Mouse (Mus musculus): ENCODE data around the gene Slc22a12. TPM values are rescaled to one million over a fixed set of nuclear protein-coding genes. Genes with fewer than 3 reads are reported as not detected.

Slc22a12 gene
- polyA plus RNA-seq, 1 experiment: 1.0 TPM

DNA sequence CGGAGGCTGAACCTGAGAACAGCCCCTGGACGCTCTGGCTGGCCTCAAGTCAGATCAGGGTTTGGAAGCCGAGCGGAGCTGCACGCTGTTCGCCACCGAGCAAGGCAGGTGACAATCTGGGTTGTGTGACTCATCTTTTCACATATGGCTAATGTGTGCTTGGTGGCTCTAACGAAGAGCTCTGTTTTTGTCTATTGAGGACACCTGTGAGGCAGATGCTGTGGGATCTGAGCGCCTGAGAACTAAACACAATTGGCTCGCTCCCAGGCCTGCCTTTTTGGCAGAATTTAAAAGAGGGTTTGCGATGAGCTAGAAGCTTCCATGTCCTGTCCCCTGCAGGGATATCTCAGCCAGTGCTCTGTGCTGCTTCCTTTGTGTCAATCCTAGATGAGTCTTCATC, 6.7 kb upstream of the Slc22a12 start:
- no peaks in the 10 kb centered on the region for H3K27me3 ChIP-seq (ENCODE audit: control insufficient read depth, insufficient read depth, low read length)
- H3K27ac ChIP-seq (ENCODE audit: insufficient read depth, low read length): no peak overlapping the region
- TF ChIP-seq POLR2A (IDR thresholded peaks at IDR 0.05; ENCODE audit: low read depth, low read length) (no peak), CTCF (IDR thresholded peaks at IDR 0.05; ENCODE audit: extremely low read depth, insufficient read depth, insufficient read length, insufficient replicate concordance) (no peak)

DNA sequence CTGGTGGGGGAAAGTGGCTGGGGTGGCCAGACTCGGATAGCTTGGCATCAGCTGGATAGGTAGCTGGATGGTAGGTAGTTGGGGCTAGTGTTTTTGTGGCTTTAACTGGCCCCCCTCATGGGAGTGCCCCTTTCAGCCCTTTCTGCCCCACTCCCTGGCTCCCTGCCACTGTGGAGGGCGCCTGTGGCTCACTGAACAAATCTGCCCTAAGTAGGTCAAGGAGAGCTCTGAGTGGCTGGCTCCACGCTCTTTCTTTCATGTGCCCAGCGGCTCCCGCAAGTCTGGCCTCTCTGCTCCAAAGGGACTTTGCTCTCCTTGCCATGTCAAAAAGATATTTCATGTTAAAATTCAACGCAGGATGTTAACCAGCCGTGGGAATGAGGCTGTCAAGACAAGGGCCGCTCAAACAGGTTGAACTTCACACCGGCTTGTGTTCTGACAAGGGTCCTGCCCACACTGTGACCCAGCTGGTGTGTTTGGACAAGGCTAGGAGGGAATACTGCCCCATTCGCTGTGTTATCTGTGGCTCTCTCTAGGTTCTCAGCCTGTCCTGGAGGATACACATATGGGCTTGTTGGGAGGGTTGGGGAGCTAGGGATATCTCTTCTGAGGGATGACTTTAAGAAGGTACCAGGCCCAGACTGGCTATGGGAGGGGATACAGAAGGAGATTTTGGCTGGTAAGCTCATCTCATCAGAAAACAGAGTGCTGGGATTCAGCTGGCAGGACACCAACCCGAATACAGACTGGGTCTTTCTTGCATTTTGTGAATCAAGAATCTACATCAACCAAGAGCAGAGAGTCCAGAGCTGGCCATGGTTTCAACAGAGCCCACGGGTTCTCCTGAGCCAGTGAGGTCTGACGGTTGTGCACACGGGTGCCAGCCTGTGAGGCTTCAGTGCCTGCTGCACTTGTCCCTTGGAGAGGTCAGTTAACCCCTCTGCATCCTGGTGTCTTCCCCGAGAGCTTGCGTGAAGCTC, 5.9 kb upstream of the Slc22a12 start:
- Histone ChIP-seq H3K4me3 (ENCODE audit: extremely low read depth, insufficient read depth, insufficient read length) (no peak overlapping the region), H3K27me3 (ENCODE audit: control insufficient read depth, insufficient read depth, low read length) (no peaks in the 10 kb centered on the region), H3K4me1 (ENCODE audit: control insufficient read depth, insufficient read depth, insufficient read length) (peaks cover 2% of the 10 kb centered on the region; the same call in 1 of the 2 replicates), H3K36me3 (ENCODE audit: control insufficient read depth, insufficient read depth, low read length) (no peaks in the 10 kb centered on the region), H3K27ac (ENCODE audit: insufficient read depth, low read length) (no peak overlapping the region)
- 90% methylated on average over 16 of the region's 16 CpGs for WGBS
- TF ChIP-seq POLR2A (IDR thresholded peaks at IDR 0.05; ENCODE audit: low read depth, low read length) (no peak), CTCF (IDR thresholded peaks at IDR 0.05; ENCODE audit: extremely low read depth, insufficient read depth, insufficient read length, insufficient replicate concordance) (no peak)
- DNase-seq (ENCODE audit: low read depth in 1 of 2, low spot score in 2 of 2): no peak

More for the DNA sequence above, 6.7 kb upstream of the Slc22a12 start:
- Histone ChIP-seq H3K4me3 (ENCODE audit: extremely low read depth, insufficient read depth, insufficient read length) (no peak overlapping the region), H3K4me1 (ENCODE audit: control insufficient read depth, insufficient read depth, insufficient read length) (peaks cover 2% of the 10 kb centered on the region; the same call in 1 of the 2 replicates), H3K36me3 (ENCODE audit: control insufficient read depth, insufficient read depth, low read length) (no peaks in the 10 kb centered on the region)
- WGBS: 92% methylated on average over 11 of the region's 11 CpGs
- no peak for DNase-seq (ENCODE audit: low read depth in 1 of 2, low spot score in 2 of 2)

DNA sequence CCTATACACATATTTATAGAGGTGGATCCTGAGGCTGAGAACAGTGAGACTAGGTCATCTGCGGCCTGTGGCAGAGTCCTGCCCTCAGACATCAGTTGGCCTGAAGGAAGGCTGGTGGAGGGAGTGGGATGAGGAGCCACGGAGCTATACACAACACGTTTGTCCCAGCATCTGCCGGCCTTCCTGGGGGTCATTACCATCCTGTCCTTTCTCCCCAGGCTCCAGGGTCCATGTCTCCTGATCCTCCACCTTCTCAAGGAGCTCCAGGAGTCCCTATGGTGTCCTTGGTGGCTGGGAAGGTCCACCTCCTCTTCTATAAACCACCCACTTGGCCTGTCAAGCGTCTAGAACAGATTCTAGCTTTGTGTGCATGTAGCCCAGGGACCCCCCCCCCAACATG, 5.0 kb upstream of the Slc22a12 start:
- H3K36me3 ChIP-seq (ENCODE audit: control insufficient read depth, insufficient read depth, low read length): no peaks in the 10 kb centered on the region
- H3K4me3 ChIP-seq (ENCODE audit: extremely low read depth, insufficient read depth, insufficient read length): no peak overlapping the region
- 86% methylated on average over 5 of the region's 5 CpGs for WGBS
- no peaks in the 10 kb centered on the region for H3K27me3 ChIP-seq (ENCODE audit: control insufficient read depth, insufficient read depth, low read length)
- H3K27ac ChIP-seq (ENCODE audit: insufficient read depth, low read length): no peak overlapping the region
- TF ChIP-seq CTCF (IDR thresholded peaks at IDR 0.05; ENCODE audit: extremely low read depth, insufficient read depth, insufficient read length, insufficient replicate concordance): no peak
- DNase-seq (ENCODE audit: low read depth in 1 of 2, low spot score in 2 of 2): no peak
- H3K4me1 ChIP-seq (ENCODE audit: control insufficient read depth, insufficient read depth, insufficient read length): peaks cover 5% of the 10 kb centered on the region; the same call in 1 of the 2 replicates

DNA sequence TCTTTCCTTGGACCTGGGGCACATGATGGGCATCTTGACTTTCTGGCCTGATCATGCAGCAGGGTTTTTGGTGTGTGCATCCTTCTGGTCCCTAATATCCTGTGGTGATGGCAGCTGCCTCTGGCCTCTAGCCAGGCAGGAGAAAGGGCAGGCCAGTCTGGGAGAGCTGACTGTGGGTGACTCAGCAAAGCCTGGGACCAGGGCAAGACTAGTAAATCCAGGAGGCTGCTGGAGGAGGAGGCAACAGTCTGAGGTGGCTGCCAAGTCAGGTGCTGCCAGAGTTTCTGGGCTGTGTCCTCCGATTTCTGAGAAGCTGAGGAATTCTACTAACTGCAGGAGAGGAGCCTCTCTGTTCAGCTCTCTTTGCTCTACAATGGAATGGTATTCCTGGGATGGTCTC, 3.3 kb upstream of the Slc22a12 start:
- H3K27me3 ChIP-seq (ENCODE audit: control insufficient read depth, insufficient read depth, low read length): no peaks in the 10 kb centered on the region
- H3K27ac ChIP-seq (ENCODE audit: insufficient read depth, low read length): no peak overlapping the region
- H3K36me3 ChIP-seq (ENCODE audit: control insufficient read depth, insufficient read depth, low read length): no peaks in the 10 kb centered on the region
- DNase-seq (ENCODE audit: low read depth in 1 of 2, low spot score in 2 of 2): no peak
- TF ChIP-seq POLR2A (IDR thresholded peaks at IDR 0.05; ENCODE audit: low read depth, low read length) (no peak), CTCF (IDR thresholded peaks at IDR 0.05; ENCODE audit: extremely low read depth, insufficient read depth, insufficient read length, insufficient replicate concordance) (no peak)
- peaks cover 8% of the 10 kb centered on the region; the same call in 1 of the 2 replicates for H3K4me1 ChIP-seq (ENCODE audit: control insufficient read depth, insufficient read depth, insufficient read length)
- no peak overlapping the region for H3K4me3 ChIP-seq (ENCODE audit: extremely low read depth, insufficient read depth, insufficient read length)
- 68% methylated on average over 1 of the region's 1 CpGs for WGBS

DNA sequence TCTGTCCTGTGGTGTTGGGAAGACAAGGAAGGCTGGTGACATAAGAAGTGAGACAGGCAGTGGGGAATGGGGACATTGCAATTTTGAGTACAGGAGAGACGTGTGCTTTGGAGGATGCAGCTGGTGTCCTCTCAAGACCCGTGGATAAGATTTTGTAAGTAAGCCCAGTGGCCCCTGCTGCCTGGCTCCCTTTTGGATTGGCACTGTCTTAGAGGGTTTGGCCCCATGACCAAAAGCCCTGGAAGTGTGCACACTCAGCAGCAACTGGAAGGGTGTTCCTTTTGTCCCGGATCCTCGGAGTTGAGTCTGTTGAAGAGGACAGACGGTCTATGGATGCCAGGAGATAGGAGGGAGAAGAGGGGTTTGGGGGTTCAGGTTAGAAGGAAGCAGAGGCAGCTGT, 2.6 kb upstream of the Slc22a12 start:
- peaks cover 14% of the 10 kb centered on the region; the same call in 1 of the 2 replicates for H3K4me1 ChIP-seq (ENCODE audit: control insufficient read depth, insufficient read depth, insufficient read length)
- no peaks in the 10 kb centered on the region for H3K27me3 ChIP-seq (ENCODE audit: control insufficient read depth, insufficient read depth, low read length)
- no peak overlapping the region for H3K27ac ChIP-seq (ENCODE audit: insufficient read depth, low read length)
- TF ChIP-seq CTCF (IDR thresholded peaks at IDR 0.05; ENCODE audit: extremely low read depth, insufficient read depth, insufficient read length, insufficient replicate concordance) (no peak), POLR2A (IDR thresholded peaks at IDR 0.05; ENCODE audit: low read depth, low read length) (no peak)
- H3K4me3 ChIP-seq (ENCODE audit: extremely low read depth, insufficient read depth, insufficient read length): no peak overlapping the region
- DNase-seq (ENCODE audit: low read depth in 1 of 2, low spot score in 2 of 2): no peak
- 88% methylated on average over 5 of the region's 5 CpGs for WGBS
- no peaks in the 10 kb centered on the region for H3K36me3 ChIP-seq (ENCODE audit: control insufficient read depth, insufficient read depth, low read length)

DNA sequence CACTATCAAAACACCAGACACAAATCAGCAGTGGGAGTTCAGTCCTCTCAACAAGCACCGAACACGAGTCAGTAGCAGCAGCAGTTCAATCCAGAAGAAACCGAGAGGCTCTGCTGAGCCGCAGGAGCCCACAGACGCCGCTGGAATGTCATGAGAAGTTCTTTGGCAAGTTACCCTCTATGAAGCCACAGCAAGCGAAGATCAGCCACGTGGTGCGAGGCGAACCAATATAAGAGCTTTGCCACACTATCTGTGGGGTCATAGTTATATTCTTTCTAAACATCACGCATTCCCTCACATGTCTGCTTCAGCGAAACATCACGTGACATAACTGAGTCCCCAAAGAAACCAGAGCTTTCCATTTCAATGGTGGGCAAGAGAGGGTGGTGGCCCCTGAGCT, 1.9 kb upstream of the Slc22a12 start:
- H3K27me3 ChIP-seq (ENCODE audit: control insufficient read depth, insufficient read depth, low read length): no peaks in the 10 kb centered on the region
- no peaks in the 10 kb centered on the region for H3K36me3 ChIP-seq (ENCODE audit: control insufficient read depth, insufficient read depth, low read length)
- H3K27ac ChIP-seq (ENCODE audit: insufficient read depth, low read length): no peak overlapping the region
- no peak for DNase-seq (ENCODE audit: low read depth in 1 of 2, low spot score in 2 of 2)
- peaks cover 19% of the 10 kb centered on the region; the same call in 1 of the 2 replicates for H3K4me1 ChIP-seq (ENCODE audit: control insufficient read depth, insufficient read depth, insufficient read length)
- H3K4me3 ChIP-seq (ENCODE audit: extremely low read depth, insufficient read depth, insufficient read length): no peak overlapping the region
- no peak for TF ChIP-seq CTCF (IDR thresholded peaks at IDR 0.05; ENCODE audit: extremely low read depth, insufficient read depth, insufficient read length, insufficient replicate concordance)
- no peak for TF ChIP-seq POLR2A (IDR thresholded peaks at IDR 0.05; ENCODE audit: low read depth, low read length)
- whole genome bisulfite sequencing: 94% methylated on average over 13 of the region's 13 CpGs

DNA sequence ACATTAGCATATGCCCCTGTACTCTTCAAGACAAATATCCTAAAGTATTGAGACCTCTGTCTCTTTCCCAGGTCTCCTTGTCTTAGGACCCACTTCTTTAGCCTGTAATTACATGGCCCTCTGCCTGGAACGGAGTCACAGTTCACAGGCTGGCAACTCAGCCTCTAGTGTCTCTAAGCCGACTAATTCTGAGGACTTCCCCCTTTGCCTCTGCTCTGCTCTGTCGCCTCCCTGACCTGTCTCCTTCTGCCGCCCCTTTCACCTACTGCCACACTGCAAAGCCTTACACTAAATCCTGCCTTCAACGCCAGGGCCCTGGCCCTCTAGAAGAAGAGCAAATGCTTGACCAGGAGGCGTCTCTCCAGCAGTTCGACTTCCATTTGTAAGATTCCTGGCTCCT, 686 bp upstream of the Slc22a12 start:
- 32% methylated on average over 7 of the region's 7 CpGs for WGBS
- Histone ChIP-seq H3K27me3 (ENCODE audit: control insufficient read depth, insufficient read depth, low read length) (no peaks in the 10 kb centered on the region), H3K36me3 (ENCODE audit: control insufficient read depth, insufficient read depth, low read length) (no peaks in the 10 kb centered on the region), H3K4me1 (ENCODE audit: control insufficient read depth, insufficient read depth, insufficient read length) (peaks cover 27% of the 10 kb centered on the region; the same call in 1 of the 2 replicates), H3K27ac (ENCODE audit: insufficient read depth, low read length) (no peak overlapping the region), H3K4me3 (ENCODE audit: extremely low read depth, insufficient read depth, insufficient read length) (no peak overlapping the region)
- TF ChIP-seq POLR2A (IDR thresholded peaks at IDR 0.05; ENCODE audit: low read depth, low read length) (no peak), CTCF (IDR thresholded peaks at IDR 0.05; ENCODE audit: extremely low read depth, insufficient read depth, insufficient read length, insufficient replicate concordance) (no peak)
- DNase-seq (ENCODE audit: low read depth in 1 of 2, low spot score in 2 of 2): no peak
